Mouse (Mus musculus) gonadal fat pad, adult 2 months (tissue): ENCODE measurements around the gene Serpina16. TPM values are rescaled to one million over a fixed set of nuclear protein-coding genes. Genes with fewer than 3 reads are reported as not detected.
"Not testable (repeated sequence)": the region's sequence is repeated elsewhere in the genome, so short reads cannot be mapped to it uniquely, and the experiment has no call there.

Experiments
- DNase-seq: peaks from one replicate; pipeline ENCODE4 v3.0.0-alpha.2; 2012; ENCODE audit warnings: low read depth
- polyA plus RNA-seq: library from polyadenylated mRNA; depleted of rRNA; stranded (reverse); fragments of >200 nt; gene quantifications from 2 replicates; pipeline ENCODE4 v1.2.3, GENCODE M21; 2012; rRNA removed

Serpina16 gene
- 428 and 754 TPM in 2 replicates for polyA plus RNA-seq

GRCm38 (mm10) chr12:103676039-103676438 lies at the start of gene Serpina16:
Gene Serpina16, minus strand, starts transcription at chr12:103676139.
- DNase-seq = no peak

GRCm38 (mm10) chr12:103711537-103711936 lies 35.6 kb upstream of the Serpina16 start:
- no peak for DNase-seq

- DNase-seq = no peak
Measured at GRCm38 (mm10) chr12:103710405-103710804, 34.5 kb upstream of the Serpina16 start.

- no peak for DNase-seq
Measured at GRCm38 (mm10) chr12:103706113-103706512, 30.2 kb upstream of the Serpina16 start.

GRCm38 (mm10) chr12:103705547-103705946 lies 29.6 kb upstream of the Serpina16 start:
- no peak for DNase-seq

GRCm38 (mm10) chr12:103700144-103700750 lies 24.3 kb upstream of the Serpina16 start:
- DNase-seq = no peak

- no peak for DNase-seq
Measured at GRCm38 (mm10) chr12:103695429-103695828, 19.5 kb upstream of the Serpina16 start, which contains the start of gene Serpina1f. Gene Serpina1f, minus strand, starts transcription at chr12:103695529.

- DNase-seq = no peak
Measured at GRCm38 (mm10) chr12:103688221-103688814, 12.4 kb upstream of the Serpina16 start.

GRCm38 (mm10) chr12:103687021-103687420 lies 11.1 kb upstream of the Serpina16 start:
- no peak for DNase-seq

- DNase-seq = no peak
Measured at GRCm38 (mm10) chr12:103686050-103686449, 10.1 kb upstream of the Serpina16 start.

GRCm38 (mm10) chr12:103685386-103685785 lies 9.4 kb upstream of the Serpina16 start:
- no peak for DNase-seq

- DNase-seq = no peak
Measured at GRCm38 (mm10) chr12:103683775-103684174, 7.8 kb upstream of the Serpina16 start.

- no peak for DNase-seq
Measured at GRCm38 (mm10) chr12:103681739-103682138, 5.8 kb upstream of the Serpina16 start.

GRCm38 (mm10) chr12:103681169-103681568 lies 5.2 kb upstream of the Serpina16 start:
- no peak for DNase-seq

GRCm38 (mm10) chr12:103679853-103680252 lies 3.9 kb upstream of the Serpina16 start:
- DNase-seq = not testable (repeated sequence)

GRCm38 (mm10) chr12:103673179-103673578 lies 2.8 kb downstream of the Serpina16 start:
- no peak for DNase-seq

GRCm38 (mm10) chr12:103671483-103671882 lies 4.5 kb downstream of the Serpina16 start:
- DNase-seq = no peak

GRCm38 (mm10) chr12:103670964-103671363 lies 5.0 kb downstream of the Serpina16 start:
- no peak for DNase-seq

- DNase-seq = no peak
Measured at GRCm38 (mm10) chr12:103670344-103670743, 5.6 kb downstream of the Serpina16 start.

GRCm38 (mm10) chr12:103665286-103665685 lies 10.7 kb downstream of the Serpina16 start:
- DNase-seq = no peak

GRCm38 (mm10) chr12:103662053-103662452 lies 13.9 kb downstream of the Serpina16 start:
- DNase-seq = not testable (repeated sequence)

- no peak for DNase-seq
Measured at GRCm38 (mm10) chr12:103660076-103660475, 15.9 kb downstream of the Serpina16 start.

- no peak for DNase-seq
Measured at GRCm38 (mm10) chr12:103659171-103659570, 16.8 kb downstream of the Serpina16 start.
